Mouse (Mus musculus) large intestine, adult 2 months (tissue): ENCODE results near the gene Peli3. TPM values are rescaled to one million over a fixed set of nuclear protein-coding genes. Genes with fewer than 3 reads are reported as not detected.
"Not testable (repeated sequence)": the region's sequence is repeated elsewhere in the genome, so short reads cannot be mapped to it uniquely, and the experiment has no call there.

Experiments used
- DNase-seq: peaks from one replicate; pipeline ENCODE4 v3.0.0-alpha.2; 2012; ENCODE audit warnings: low read depth, low spot score
- WGBS: fragments of 180-500 bp; shearing (Covaris S2); methylation state at CpG from one replicate; pipeline ENCODE4 v1.1.7; 2018; 5-methylcytosine and 5-hydroxymethylcytosine counted together
- polyA plus RNA-seq: library from polyadenylated mRNA; depleted of rRNA; stranded (reverse); fragments of >200 nt; gene quantifications from 2 replicates; pipeline ENCODE4 v1.2.3, GENCODE M21; 2012; rRNA removed

Peli3 gene
- polyA plus RNA-seq: 1.1 and 1.5 TPM in 2 replicates

DNA sequence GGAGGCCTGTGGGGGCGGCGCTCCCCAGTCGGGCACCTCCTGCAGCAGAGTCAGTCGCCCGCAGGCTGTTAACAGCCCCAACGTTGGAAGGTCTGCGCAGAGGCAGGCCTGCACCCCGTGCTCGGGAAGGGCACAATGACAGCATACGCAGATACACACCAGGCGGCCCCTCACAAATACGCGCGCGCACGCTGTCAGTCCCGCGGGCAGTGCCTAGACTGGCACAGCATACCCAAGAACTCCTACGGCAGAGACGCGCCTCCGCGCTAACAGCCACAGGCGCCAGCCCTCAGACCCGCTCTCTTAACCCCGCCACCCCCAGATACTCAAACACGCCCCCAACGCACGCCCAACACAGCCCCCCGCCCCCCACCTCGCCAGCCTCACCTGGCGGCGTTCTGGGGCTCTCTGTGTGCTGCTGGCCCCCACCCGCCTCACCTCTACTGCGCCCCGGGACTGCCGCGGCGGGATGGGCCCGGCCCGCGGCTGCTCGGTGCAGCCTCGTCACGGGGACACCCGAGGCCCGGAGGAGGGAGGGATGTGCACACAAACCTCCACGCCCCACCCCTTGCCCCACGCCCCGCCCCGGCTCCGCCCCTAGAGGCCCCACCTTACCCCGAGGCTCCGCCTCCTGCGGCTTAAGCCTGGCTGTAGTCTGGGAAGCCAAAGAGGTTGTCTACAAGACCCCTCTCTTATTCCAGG is at the start of gene Peli3:
Gene Peli3 (minus strand): TSS at position 577 of the 702 bp plus-strand sequence.
- DNase-seq: no peak
- WGBS: under 1% methylated on average over 55 of the region's 55 CpGs

DNA sequence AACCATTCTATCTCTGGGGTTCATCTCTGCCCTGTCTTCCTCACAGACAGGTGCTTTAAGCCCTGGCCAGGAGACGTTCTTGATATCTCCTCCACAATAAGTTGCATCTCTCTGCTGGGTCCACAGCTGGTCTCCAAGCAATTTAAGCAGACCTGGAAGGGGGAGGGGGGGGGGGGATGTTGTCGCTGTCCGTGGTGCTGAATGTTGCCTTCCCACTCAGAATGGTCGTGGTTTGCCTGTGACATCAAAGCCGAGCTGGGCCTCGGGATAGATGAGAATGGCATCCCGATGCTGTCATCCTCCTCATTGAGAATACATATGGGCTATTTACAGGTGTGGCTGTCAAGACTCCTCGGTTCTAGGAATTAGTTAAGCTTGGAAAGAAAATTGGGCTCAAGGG is 49.4 kb upstream of the Peli3 start:
- no peak for DNase-seq

DNA sequence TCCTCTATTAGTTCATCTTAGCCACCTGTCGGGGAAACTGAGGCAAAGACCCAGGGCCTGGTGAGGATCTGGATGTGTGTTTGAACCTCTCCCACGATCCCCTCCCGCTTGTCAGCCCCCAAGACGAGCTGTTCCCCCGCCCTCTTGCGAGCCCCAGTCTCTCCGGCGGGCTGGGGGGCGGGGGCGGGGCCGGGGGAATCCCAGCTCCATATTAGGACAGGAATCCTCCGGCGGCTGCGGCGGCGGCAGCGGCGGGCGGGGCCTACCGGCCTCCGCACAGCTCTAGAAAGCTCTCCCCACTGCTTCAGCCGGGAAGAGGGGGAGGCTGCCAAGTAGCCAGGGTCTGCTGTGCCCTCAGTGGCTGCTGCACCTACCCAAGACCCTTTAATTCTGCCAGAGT is 47.8 kb upstream of the Peli3 start:
- WGBS: 4% methylated on average over 22 of the region's 22 CpGs
- DNase-seq: no peak

More for the DNA sequence above, 49.4 kb upstream of the Peli3 start:
- 19% methylated on average over 8 of the region's 8 CpGs for WGBS

DNA sequence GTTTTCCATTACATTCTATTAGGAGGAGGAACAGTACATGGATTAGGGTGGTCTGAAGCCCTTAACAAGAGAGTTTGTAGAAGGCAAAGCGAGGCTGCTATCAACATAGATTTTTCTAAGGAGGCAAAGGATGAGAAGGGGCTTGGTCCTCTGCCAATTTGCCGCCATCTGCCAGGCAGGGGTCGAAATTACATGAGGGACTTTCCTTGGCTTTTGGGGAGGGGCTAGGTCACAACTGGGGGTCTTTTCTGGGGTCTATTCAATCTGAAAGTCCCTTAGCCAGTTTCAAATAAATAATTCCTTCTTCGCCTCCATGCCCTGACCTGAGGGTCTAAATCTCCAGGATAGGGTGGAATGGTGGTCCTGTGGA is 47.3 kb upstream of the Peli3 start, which contains the start of gene Npas4:
Gene Npas4 (minus strand): TSS at position 61 of the 370 bp plus-strand sequence.
- WGBS: 24% methylated on average over 4 of the region's 4 CpGs
- no peak for DNase-seq

DNA sequence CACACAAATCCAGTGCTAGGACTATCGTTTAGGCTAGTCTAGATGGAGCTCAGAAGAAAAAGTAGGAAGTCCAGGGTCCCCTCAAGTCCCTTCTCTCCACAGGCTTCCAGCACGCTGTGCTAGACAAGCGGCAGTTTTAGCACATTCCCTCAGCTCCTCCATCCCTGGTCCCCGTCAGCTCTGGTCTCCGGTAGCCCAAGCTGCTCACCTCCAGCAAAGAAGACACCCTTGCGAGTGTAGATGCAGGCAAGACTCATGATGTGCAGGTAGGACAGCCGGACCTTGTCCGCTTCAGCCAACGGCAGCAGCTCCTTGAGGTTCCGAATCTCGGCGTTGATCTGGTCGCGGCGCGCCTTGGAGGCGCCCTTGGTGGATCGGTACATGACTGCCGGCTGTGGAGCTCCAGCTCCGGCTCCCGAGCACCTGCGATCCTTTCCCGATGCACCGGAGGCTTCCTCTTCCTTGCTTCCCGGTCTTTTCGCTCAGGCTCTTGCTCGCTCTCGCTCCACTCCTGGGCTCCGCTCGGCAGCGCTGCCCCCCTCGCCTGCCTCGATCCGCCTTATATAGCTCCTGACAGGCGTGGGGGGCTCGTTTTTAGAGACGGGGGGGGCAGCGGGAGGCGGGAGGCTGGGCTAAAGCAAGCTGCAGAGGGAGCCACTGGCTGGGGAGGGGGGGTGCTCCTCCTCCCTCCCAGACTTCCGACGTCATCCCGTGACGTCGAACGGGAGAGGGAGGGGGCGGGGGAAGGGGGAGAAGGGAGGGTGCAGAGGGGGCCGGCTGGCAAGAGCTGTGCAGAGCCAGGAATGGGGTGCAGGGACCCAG is 46.7 kb upstream of the Peli3 start:
- no peak for DNase-seq
- WGBS: 29% methylated on average over 47 of the region's 47 CpGs

DNA sequence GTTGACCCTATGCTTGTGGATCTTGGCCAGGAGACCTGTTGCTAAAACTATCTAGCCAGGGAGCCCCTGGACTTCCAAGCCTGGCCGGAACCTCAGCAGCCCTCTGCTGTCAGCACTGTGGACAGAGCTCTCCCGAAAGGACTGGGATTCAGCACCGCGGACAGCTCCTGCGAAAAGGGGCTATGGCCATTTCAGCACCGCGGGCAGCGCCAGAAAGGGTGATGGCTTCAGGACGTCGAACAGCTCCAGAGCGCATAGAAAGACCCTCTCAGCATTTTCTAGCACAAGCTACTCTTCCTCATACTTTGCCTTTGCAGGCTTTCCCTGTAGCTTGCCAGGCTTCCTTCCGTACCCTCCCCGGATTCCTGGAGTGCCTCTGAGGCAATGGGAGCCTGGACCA is 46.1 kb upstream of the Peli3 start:
- DNase-seq: peak; percentile 57
- 7% methylated on average over 13 of the region's 13 CpGs for WGBS

DNA sequence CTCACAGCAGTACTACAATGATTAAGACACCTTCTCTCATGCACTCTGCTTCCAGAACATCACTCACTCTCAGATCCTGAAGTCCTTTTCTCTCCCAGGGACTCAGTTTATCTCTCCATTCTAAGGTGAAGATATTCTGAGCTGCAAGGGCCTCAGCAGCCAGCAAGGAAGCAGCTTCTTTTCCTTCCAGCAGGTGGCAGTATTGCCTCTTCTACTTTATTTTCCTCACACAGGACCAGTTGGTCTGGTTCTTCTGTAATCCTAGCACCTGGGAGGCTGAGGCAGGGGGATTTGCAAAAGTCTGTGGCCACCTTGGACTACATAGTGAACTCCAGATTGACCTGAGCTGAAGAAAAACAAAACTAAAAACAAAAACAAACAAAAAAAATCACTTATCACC is 38.8 kb upstream of the Peli3 start:
- DNase-seq: peak; percentile 39

DNA sequence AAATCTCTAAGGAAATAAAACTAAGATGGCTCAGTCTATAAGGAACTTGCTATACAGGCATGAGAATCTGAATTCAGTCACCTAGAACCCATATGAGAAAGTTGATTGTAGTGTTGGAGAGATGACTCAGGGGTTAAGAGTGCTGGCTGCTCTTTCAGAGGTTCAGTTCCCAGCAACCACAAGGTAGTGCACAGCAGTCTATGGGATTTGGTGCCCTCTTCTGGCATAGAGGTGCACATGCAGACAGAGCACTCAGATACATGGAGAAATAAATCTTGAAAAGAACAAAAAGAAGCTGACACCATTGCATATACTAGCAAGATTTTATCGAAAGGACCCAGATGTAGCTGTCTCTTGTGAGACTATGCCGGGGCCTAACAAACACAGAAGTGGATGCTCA is 25.3 kb upstream of the Peli3 start:
- WGBS: 91% methylated on average over 2 of the region's 2 CpGs
- no peak for DNase-seq

DNA sequence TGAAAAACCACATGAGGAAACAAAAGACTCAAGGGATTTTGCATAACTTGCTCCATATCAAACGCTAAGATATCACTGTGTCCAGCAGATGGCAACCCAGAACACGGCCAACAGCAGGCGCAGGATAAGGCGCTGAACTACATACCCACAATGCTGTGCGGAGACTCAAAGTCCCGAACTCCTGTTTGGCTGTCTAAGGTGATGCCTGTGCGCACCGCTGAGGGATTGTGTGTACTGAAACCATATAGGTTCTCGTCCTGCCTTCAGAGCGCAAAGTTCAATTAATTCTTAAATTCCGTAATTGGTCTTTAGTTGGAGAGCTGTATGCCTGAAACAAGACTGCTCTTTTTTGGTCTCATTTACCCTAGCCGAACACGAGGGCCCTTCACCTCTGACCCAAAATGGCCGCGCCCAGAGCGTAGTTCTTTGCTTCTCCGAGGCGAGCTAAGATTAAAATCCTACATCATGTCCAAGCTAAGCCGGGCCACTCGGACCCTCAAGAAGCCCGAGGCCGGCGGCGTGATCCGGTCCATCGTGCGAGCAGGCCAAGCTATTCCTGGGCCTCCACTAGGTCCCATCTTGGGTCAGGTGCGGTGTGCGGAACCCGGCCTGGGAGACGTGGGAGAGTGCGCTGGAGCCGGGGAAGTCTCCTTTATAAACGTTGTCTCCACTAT is 19.1 kb upstream of the Peli3 start, which contains the start of gene Mrpl11:
Gene Mrpl11 (plus strand): TSS at position 220 of the 674 bp plus-strand sequence.
- 0% methylated on average over 34 of the region's 34 CpGs for WGBS
- peak; percentile 82 for DNase-seq

DNA sequence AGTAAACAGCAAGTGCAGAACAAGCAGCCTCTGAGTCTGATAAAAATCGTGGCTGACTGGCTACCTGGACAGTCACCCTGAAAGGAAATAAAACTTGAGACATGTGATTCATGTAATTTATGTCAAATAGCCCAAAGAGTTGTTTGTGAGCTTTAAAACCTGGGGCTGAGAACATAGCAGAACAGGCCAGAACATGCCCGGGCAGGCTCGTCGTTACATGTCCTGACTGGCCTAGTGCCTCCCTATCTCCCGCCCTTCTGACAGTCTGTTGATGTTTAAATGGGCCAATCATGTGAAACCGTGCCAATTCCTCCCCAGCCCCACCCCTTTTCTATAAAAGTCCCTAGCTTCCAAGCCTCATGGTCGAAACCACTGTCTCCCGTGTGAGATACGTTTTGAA is 5.7 kb upstream of the Peli3 start:
- DNase-seq: not testable (repeated sequence)
- WGBS: 64% methylated on average over 9 of the region's 9 CpGs

DNA sequence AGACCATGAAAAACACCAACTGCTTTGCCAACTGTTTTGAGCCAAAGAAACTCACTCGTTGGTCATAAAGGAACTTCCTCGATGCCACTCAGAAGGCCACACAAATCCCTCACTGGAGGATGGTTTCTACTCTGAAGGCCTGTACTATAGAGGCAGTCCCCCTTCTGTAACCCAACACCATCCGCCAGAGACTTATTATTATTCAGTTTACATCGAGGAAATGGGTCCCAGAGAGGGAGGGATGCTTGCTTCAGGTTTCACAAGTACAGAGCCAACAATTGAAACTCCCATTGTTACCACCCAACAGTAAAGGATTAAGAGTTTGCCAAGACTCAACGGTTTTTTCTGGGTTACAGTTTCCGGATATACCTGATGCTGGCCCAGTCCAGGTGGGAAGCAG is 2.6 kb upstream of the Peli3 start:
- 51% methylated on average over 6 of the region's 6 CpGs for WGBS
- no peak for DNase-seq

DNA sequence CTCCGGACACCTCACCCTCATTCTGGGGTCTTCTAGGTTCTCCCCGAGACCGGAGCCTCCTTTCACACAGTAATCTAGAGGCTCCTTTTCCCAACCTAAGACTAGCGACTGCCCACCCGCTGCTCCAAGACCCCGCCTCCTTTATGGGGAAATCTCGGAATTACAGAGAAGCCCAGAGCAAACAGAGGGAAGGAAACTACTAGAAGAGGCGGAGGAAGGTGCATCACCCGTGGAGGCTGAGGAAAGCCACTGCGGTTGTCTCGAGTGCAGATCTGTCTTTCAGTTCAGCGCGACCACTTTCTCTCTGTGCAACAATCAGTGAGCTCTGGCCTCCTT is 294 bp upstream of the Peli3 start:
- 3% methylated on average over 13 of the region's 13 CpGs for WGBS

DNA sequence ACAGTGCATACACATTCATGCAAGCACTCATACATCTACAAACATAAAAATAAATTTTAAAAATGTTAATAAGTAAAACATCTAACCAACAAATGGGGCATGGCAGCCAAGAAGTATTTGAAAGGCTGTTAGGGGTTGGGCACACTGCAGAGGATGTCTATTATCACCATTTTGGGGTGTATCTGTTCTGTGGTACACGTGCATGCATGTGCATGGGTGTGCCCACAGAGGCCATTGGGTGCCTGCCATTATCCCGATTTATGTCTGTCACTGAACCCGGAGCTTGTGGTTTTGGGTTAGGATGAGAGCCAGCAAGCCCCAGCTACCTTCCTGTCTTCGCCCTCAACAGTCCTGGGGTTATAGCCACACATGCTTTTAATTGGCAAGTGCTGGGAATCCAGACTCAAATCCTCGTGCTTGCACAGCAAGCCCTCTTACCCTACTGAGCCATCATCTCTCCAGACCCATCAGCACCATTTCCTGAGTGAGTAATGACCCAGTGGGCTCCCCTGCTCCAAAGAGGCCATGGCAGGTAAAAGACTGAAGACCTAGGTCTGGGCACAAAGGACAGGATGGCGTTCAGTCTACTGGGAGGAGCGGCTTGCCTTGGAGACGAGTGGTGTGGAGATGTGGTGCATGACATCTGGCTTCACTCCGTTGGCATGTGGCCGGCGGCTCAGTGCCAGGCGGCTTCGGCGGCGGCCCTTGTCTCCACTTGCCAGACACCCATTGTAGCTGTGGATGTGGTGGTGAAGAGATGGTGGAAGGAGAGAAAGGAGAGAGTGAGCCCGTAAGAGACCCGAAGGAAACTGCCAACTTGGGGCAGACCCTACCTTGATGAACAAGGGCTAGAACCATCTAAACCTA is 5.2 kb downstream of the Peli3 start:
- 89% methylated on average over 17 of the region's 17 CpGs for WGBS
- no peak for DNase-seq

More for the DNA sequence above, 294 bp upstream of the Peli3 start:
- no peak for DNase-seq

DNA sequence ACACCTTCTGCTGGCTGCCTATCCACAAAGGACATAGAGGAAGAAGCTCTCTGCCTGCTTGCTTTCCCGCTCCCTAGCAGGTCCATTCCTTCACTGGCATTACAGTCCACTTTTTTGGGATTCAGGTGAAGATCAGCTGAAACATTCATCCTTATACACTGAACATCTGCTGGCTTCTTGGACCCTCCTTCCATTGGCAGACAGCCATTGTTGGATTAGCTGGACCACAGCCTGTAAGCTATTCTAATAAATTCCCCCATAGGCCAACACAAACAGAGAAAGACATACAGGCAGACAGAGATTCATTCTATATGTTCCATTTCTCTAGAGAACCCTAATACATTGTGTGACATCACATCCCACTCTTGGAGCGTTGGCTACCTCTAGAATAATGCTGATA is 6.0 kb downstream of the Peli3 start:
- no peak for DNase-seq
- WGBS: 84% methylated on average over 2 of the region's 2 CpGs

DNA sequence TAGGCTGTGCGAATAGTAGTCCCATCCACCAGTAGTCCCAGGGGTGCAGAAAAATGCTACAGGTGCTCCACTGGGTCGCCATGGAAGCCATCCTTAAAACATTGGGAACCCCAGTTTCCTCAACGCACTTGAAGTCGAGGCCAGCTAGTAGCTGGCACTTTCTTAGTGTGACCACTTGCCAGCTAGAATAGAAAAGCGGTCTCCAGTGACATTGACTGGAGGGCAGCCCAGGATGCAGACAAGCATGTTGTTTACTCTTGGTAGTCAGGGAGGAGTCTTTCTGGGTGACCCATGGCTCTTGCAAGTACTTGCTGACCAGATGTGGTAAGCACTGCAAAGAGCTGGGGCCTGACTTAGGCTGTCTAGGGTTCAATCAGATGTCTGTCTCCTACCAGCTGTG is 14.1 kb downstream of the Peli3 start:
- no peak for DNase-seq
- WGBS: 55% methylated on average over 5 of the region's 5 CpGs

DNA sequence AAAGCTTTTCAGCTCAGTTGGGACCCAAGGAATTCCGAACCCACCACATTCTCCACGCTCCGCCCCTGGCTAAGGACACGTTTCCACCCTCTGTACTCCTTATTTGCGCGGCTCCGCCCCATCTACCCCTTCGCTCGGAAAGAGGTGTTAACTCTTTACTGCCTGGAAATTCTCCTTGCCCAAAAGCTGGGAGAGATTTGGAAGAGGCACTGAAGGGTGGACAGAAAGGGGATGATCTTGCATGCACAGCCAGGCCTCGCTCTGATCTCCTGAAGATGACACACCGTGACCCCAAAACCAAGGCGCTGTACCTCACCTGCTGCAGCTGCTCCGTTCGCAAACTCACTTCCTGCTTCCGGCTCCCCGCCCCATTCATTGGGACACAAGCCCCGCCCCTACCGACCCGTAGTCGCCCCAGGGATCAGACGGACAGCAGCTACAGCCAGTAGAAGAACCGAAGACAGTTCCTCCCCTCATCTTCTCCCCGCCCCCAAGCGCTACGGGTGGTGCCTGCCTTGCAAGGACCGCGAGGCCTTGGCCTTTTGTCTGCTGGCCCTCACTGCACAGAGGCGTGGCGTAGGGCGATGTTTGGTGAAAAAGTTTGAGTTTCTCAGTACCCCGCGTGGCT is 14.9 kb downstream of the Peli3 start, which contains the start of gene Dpp3:
Gene Dpp3 (minus strand): TSS at position 384 of the 628 bp plus-strand sequence.
- under 1% methylated on average over 32 of the region's 32 CpGs for WGBS
- DNase-seq: peak; percentile 95

DNA sequence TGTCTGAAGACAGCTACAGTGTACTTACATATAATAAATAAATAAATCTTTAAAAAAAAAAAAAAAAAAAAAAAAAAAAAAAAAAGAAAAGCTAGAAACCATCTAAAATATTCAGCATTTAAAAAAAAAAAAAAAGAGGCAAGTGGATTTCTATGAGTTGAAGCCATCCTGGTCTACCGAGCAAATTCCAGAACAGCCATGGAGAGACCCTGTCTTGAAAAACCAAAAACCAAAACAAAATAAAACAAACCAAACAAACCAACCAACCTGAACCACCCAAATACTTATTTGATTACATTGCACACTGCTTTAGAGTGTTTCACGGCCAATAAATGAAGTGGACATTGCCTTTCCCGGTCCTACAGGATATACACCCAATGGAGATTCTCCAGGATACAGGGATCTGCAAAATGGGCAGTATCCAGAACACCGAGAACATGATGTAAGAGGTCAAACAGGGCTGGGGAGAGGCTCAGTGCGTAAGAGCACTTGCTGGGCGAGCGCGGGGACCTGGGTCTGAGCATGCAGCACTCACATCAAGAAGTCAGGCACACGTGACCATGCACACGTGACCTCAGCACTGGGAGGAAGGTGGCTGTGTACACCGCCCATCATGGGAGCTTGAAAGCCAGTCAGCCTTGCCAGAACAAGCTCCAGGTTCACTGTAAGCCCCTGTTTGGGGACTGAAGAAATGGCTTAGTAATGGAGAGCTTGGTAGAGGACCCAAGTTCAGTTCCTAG is 17.6 kb downstream of the Peli3 start:
- WGBS: 93% methylated on average over 11 of the region's 11 CpGs
- no peak for DNase-seq

DNA sequence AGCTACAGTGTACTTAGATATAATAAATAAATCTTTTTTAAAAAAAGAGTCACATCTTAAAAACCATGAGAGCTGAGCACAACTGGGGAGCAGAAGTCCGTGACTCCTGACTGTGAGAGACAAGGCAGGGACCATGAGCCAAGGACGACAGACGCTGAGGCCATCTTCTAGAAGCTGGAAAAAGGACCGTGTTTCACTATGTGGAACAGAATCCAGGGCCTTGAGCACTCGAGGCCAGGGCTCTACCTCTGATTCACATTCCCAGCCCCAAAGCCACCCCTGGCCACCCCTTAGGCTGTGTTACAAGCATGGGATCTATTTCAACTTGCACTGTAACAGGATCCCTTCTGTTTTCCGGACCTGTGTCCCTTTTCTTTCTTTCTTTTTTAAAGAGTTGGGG is 23.3 kb downstream of the Peli3 start:
- DNase-seq: no peak
- WGBS: 83% methylated on average over 6 of the region's 6 CpGs
